Mouse (Mus musculus): ENCODE data around the gene Ina.

Ina gene

GRCm38 (mm10) chr19:47053471-47053870 is 39.0 kb downstream of the Ina start:
- no peak for DNase-seq (ENCODE audit: low spot score)

DNA sequence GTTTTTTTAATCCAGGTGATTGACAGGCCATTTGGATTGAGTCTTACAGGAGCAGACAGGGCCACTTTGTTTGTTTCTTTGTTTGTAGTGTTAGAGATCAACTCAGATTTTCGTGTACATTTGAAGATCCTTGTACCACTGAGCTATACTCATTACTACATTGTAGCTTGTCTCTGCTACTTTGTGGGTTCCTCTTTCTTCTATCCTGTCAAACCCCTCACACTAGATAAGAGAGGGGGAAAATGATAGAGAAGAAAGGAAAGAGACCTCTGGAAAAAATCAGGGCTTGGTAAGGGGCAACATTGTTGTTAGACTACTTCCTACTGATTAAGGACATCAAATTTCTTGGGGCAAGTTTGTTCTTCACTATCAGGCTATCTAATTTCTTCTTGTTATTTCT is 43.2 kb downstream of the Ina start:
- DNase-seq (ENCODE audit: low spot score) = no peak

GRCm38 (mm10) chr19:47065860-47066259 is 51.4 kb downstream of the Ina start:
- no peak for DNase-seq (ENCODE audit: low spot score)

- peak; percentile 95 for DNase-seq (ENCODE audit: low spot score)
These were observed 52.8 kb downstream of the Ina start, which contains the start of gene Taf5 for GRCm38 (mm10) chr19:47067096-47067882. Gene Taf5 (plus strand): TSS chr19:47067746.

GRCm38 (mm10) chr19:47067924-47068611 is 53.6 kb downstream of the Ina start:
- peak; percentile 72 for DNase-seq (ENCODE audit: low spot score)

Measured in urinary bladder, postnatal 25 days (tissue).